In the genomic region with DNA sequence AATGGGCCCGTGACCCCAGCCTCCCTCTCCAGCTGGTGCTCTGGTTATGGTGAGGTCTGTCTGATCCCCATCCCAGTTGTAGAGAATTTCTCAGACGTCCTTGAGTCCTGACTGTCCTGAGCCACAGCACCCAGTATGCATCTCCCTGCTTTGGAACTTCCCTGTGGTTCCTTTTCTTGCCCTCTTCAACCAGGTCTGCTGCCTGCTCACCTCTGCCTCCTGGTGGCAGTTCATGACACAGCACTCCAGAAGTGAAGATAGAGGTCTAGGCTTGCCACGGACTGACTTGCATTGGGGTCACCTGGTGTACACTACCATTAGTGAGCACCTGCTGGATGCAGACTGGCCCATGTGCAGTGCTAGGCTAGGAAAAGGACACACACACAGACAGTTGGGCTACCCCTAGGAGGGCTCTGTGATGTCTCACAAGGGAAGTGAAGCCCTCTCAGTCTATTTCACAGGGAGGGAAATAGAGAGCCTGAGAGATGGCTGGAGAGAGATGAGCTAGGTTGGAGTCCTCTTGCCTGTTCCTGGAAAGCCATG, we compare ENCODE assay signal across 9 mouse cellular contexts. TPM values are rescaled to one million over a fixed set of nuclear protein-coding genes. Genes with fewer than 3 reads are reported as not detected.
DNase-seq lines count a peak whose midpoint lies in the region; ATAC-seq and TF ChIP-seq lines count a peak whose summit lies in the region.
"Had no signal": no experiment of that assay in that cellular context is flagged by ENCODE, and none has a peak within 500 bp of the region (broad histone marks: within the 10 kb centered on the region; RNA-seq: fewer than 3 reads in every experiment).

No protein-coding gene starts in this region.

- no peak overlapping the region for H3K4me3 ChIP-seq in heart, adult 2 months
- H3K4me3 ChIP-seq in C2C12 (ENCODE audit: insufficient read depth, poor library complexity, severe bottlenecking): no peak overlapping the region
- no peak overlapping the region for H3K4me3 ChIP-seq in bone marrow macrophage, adult 2 months (ENCODE audit: insufficient read depth, low read length)
- H3K4me3 ChIP-seq in embryonic facial prominence, embryonic 14.5 days (ENCODE audit: low read depth, low read length): no peak overlapping the region
- no peak overlapping the region for H3K4me3 ChIP-seq in kidney, postnatal 0 days (replicated peaks; ENCODE audit: low read depth, low read length)

- H3K9me3 ChIP-seq in embryonic facial prominence, embryonic 14.5 days (ENCODE audit: control insufficient read depth, low read length): no peaks in the 10 kb centered on the region
- no peaks in the 10 kb centered on the region for H3K9me3 ChIP-seq in kidney, postnatal 0 days (replicated peaks; ENCODE audit: low read length)

- intact Hi-C loops in heart, adult 2 months (cut with DNase I): loop anchor here (1.0 to 5.0 kb wide), 2 partner anchors 123 to 263 kb away; no protein-coding TSS in a partner anchor

- H3ac ChIP-seq in C2C12 (ENCODE audit: control insufficient read depth, insufficient read length, low read depth): no peak overlapping the region

- no peak overlapping the region for H3K4me2 ChIP-seq in embryonic facial prominence, embryonic 14.5 days (ENCODE audit: low read depth, low read length)
- no peak overlapping the region for H3K4me2 ChIP-seq in kidney, postnatal 0 days (ENCODE audit: low read length)

- H3K79me2 ChIP-seq in heart, adult 2 months (replicated peaks; ENCODE audit: control insufficient read depth, insufficient read depth, low read length): no peaks in the 10 kb centered on the region
- no peaks in the 10 kb centered on the region for H3K79me2 ChIP-seq in C2C12 (ENCODE audit: control insufficient read depth, insufficient read depth)

- peak; percentile 83 for TF ChIP-seq CTCF in heart, adult 2 months (IDR thresholded peaks at IDR 0.05)
- TF ChIP-seq CTCF in C2C12 (IDR thresholded peaks at IDR 0.05; ENCODE audit: control insufficient read depth, insufficient read depth, insufficient read length): peak; percentile 15
- peak; percentile 48; the same call in 1 of the 2 replicates for TF ChIP-seq CTCF in bone marrow macrophage, adult 2 months (IDR thresholded peaks at IDR 0.05; ENCODE audit: low read depth, low read length)
- peak; percentile 92 for TF ChIP-seq CTCF in kidney, postnatal 0 days (IDR thresholded peaks at IDR 0.05; ENCODE audit: low read depth)

- no peak for ATAC-seq in embryonic facial prominence, embryonic 14.5 days (ENCODE audit: low read depth)
- no peak for ATAC-seq in kidney, postnatal 0 days (replicated peaks; ENCODE audit: low FRiP score, low read depth)
- ATAC-seq in megakaryocyte progenitor cell, adult 5-6 weeks (replicated peaks; ENCODE audit: poor library complexity): peak; percentile 93

- H3K27me3 ChIP-seq in heart, adult 2 months (ENCODE audit: control insufficient read depth, insufficient read depth, low read length): no peaks in the 10 kb centered on the region
- H3K27me3 ChIP-seq in C2C12 (ENCODE audit: control insufficient read depth, insufficient read depth, insufficient read length): peaks cover 3% of the 10 kb centered on the region
- no peaks in the 10 kb centered on the region for H3K27me3 ChIP-seq in embryonic facial prominence, embryonic 14.5 days (replicated peaks; ENCODE audit: control insufficient read depth, insufficient read depth, low read length)
- H3K27me3 ChIP-seq in kidney, postnatal 0 days (ENCODE audit: insufficient read depth, low read length): no peaks in the 10 kb centered on the region

- H3K9ac ChIP-seq in heart, adult 2 months (ENCODE audit: low read depth, low read length): no peak overlapping the region
- no peak overlapping the region for H3K9ac ChIP-seq in embryonic facial prominence, embryonic 14.5 days (ENCODE audit: low read depth, low read length)
- H3K9ac ChIP-seq in kidney, postnatal 0 days (ENCODE audit: low read depth, low read length): no peak overlapping the region

- 38% methylated on average over 3 of the region's 3 CpGs for WGBS in heart, adult 2 months
- 47% methylated on average over 3 of the region's 3 CpGs for WGBS in embryonic facial prominence, embryonic 14.5 days
- 36% methylated on average over 3 of the region's 3 CpGs for WGBS in kidney, postnatal 0 days

- no peak overlapping the region for H3K27ac ChIP-seq in heart, adult 2 months
- H3K27ac ChIP-seq in bone marrow macrophage, adult 2 months (ENCODE audit: insufficient read depth, low read depth, low read length): no peak overlapping the region
- H3K27ac ChIP-seq in embryonic facial prominence, embryonic 14.5 days (replicated peaks; ENCODE audit: low read depth, low read length): no peak overlapping the region
- H3K27ac ChIP-seq in kidney, postnatal 0 days: no peak overlapping the region

- no peak for TF ChIP-seq POLR2A in heart, adult 2 months (IDR thresholded peaks at IDR 0.05; ENCODE audit: insufficient read depth, low read depth, low read length)
- TF ChIP-seq POLR2A in bone marrow macrophage, adult 2 months (IDR thresholded peaks at IDR 0.05; ENCODE audit: borderline replicate concordance, low read depth, low read length): no peak

- TF ChIP-seq EP300 in heart, adult 2 months (IDR thresholded peaks at IDR 0.05; ENCODE audit: insufficient read depth, low read depth, low read length): no peak

- no peaks in the 10 kb centered on the region for H3K4me1 ChIP-seq in heart, adult 2 months (ENCODE audit: control insufficient read depth, insufficient read depth, low read length)
- no peaks in the 10 kb centered on the region for H3K4me1 ChIP-seq in bone marrow macrophage, adult 2 months (ENCODE audit: control insufficient read depth, insufficient read depth, low read length)
- H3K4me1 ChIP-seq in embryonic facial prominence, embryonic 14.5 days (ENCODE audit: control insufficient read depth, insufficient read depth, low read length): no peaks in the 10 kb centered on the region
- no peaks in the 10 kb centered on the region for H3K4me1 ChIP-seq in kidney, postnatal 0 days (replicated peaks; ENCODE audit: insufficient read depth, low read length)

- H3K36me3 ChIP-seq in heart, adult 2 months (ENCODE audit: control insufficient read depth, insufficient read depth, low read length): no peaks in the 10 kb centered on the region
- H3K36me3 ChIP-seq in C2C12 (ENCODE audit: control insufficient read depth, insufficient read depth): no peaks in the 10 kb centered on the region
- no peaks in the 10 kb centered on the region for H3K36me3 ChIP-seq in embryonic facial prominence, embryonic 14.5 days (ENCODE audit: control insufficient read depth, insufficient read depth, low read length)
- H3K36me3 ChIP-seq in kidney, postnatal 0 days (ENCODE audit: insufficient read depth, low read length): no peaks in the 10 kb centered on the region

- no peaks in the 10 kb centered on the region for H3K79me3 ChIP-seq in C2C12 (ENCODE audit: low read depth)

- peak; percentile 28 to 49 for DNase-seq in heart, adult 2 months
- no peak for DNase-seq in heart, adult 11 months
- peak; percentile 10 for DNase-seq in embryonic facial prominence, embryonic 14.5 days (ENCODE audit: low spot score)
- peak; percentile 60 for DNase-seq in kidney, postnatal 0 days (ENCODE audit: low spot score)
- peak; percentile 49 to 80 for DNase-seq in spleen, postnatal 4 days (ENCODE audit: low spot score in 2 of 2)

RNA-seq across cellular contexts. Expression of gene Bpifb4, which starts 8.1 kb away (rescaled TPM):
- total RNA-seq in heart, adult 2 months (2021): not detected
- not detected in 2 replicates for polyA plus RNA-seq in heart, adult 2 months (2012; rRNA removed)
- 0.04 TPM for polyA plus RNA-seq in C2C12 (2012; fragmentation: generic; extraction: Trizol)
- not detected in 2 replicates for polyA plus RNA-seq in bone marrow macrophage, adult 2 months (2012; ENCODE audit: insufficient read depth, insufficient read length, missing spikeins)
- 0.11 TPM in 1 of 2 replicates, not detected in the other for polyA plus RNA-seq in embryonic facial prominence, embryonic 14.5 days (2014; fragmentation: Nextera tagmentation; extraction: Ambion mirVana)
- polyA plus RNA-seq in kidney, postnatal 0 days (2015; fragmentation: Nextera tagmentation; extraction: Ambion mirVana): not detected in 2 replicates
- not detected in 2 replicates for total RNA-seq in megakaryocyte progenitor cell, adult 5-6 weeks (2015)
- not detected in 2 replicates for total RNA-seq in megakaryocyte progenitor cell, adult 5-6 weeks (2017)
- total RNA-seq: left cerebral cortex, adult 8-10 months had no signal

RNA-seq across cellular contexts. Expression of gene Bpifb3, which starts 11.9 kb away (rescaled TPM):
- total RNA-seq in heart, adult 2 months (2021): not detected
- not detected in 2 replicates for polyA plus RNA-seq in heart, adult 2 months (2012; rRNA removed)
- not detected for polyA plus RNA-seq in C2C12 (2012; fragmentation: generic; extraction: Trizol)
- not detected in 2 replicates for polyA plus RNA-seq in bone marrow macrophage, adult 2 months (2012; ENCODE audit: insufficient read depth, insufficient read length, missing spikeins)
- polyA plus RNA-seq in embryonic facial prominence, embryonic 14.5 days (2014; fragmentation: Nextera tagmentation; extraction: Ambion mirVana): 0.10 TPM in 1 of 2 replicates, not detected in the other
- polyA plus RNA-seq in kidney, postnatal 0 days (2015; fragmentation: Nextera tagmentation; extraction: Ambion mirVana): not detected in 2 replicates
- not detected in 2 replicates for total RNA-seq in megakaryocyte progenitor cell, adult 5-6 weeks (2015)
- total RNA-seq in megakaryocyte progenitor cell, adult 5-6 weeks (2017): not detected in 2 replicates
- total RNA-seq: left cerebral cortex, adult 8-10 months had no signal

RNA-seq across cellular contexts. Expression of gene Bpifb6, which starts 29.8 kb away (rescaled TPM):
- not detected for total RNA-seq in heart, adult 2 months (2021)
- not detected in 2 replicates for polyA plus RNA-seq in heart, adult 2 months (2012; rRNA removed)
- not detected for polyA plus RNA-seq in C2C12 (2012; fragmentation: generic; extraction: Trizol)
- polyA plus RNA-seq in bone marrow macrophage, adult 2 months (2012; ENCODE audit: insufficient read depth, insufficient read length, missing spikeins): not detected in 2 replicates
- polyA plus RNA-seq in embryonic facial prominence, embryonic 14.5 days (2014; fragmentation: Nextera tagmentation; extraction: Ambion mirVana): 0.16 TPM in 1 of 2 replicates, not detected in the other
- not detected in 2 replicates for polyA plus RNA-seq in kidney, postnatal 0 days (2015; fragmentation: Nextera tagmentation; extraction: Ambion mirVana)
- total RNA-seq in megakaryocyte progenitor cell, adult 5-6 weeks (2015): not detected in 2 replicates
- total RNA-seq in megakaryocyte progenitor cell, adult 5-6 weeks (2017): not detected in 2 replicates
- total RNA-seq: left cerebral cortex, adult 8-10 months had no signal

RNA-seq across cellular contexts. Expression of gene Bpifa6, which starts 44.8 kb away (rescaled TPM):
- total RNA-seq in heart, adult 2 months (2021): not detected
- 0.06 TPM in 1 of 2 replicates, not detected in the other for polyA plus RNA-seq in heart, adult 2 months (2012; rRNA removed)
- polyA plus RNA-seq in C2C12 (2012; fragmentation: generic; extraction: Trizol): not detected
- not detected in 2 replicates for polyA plus RNA-seq in bone marrow macrophage, adult 2 months (2012; ENCODE audit: insufficient read depth, insufficient read length, missing spikeins)
- polyA plus RNA-seq in embryonic facial prominence, embryonic 14.5 days (2014; fragmentation: Nextera tagmentation; extraction: Ambion mirVana): 0.13 TPM in 1 of 2 replicates, not detected in the other
- not detected in 2 replicates for polyA plus RNA-seq in kidney, postnatal 0 days (2015; fragmentation: Nextera tagmentation; extraction: Ambion mirVana)
- not detected in 2 replicates for total RNA-seq in megakaryocyte progenitor cell, adult 5-6 weeks (2015)
- not detected in 2 replicates for total RNA-seq in megakaryocyte progenitor cell, adult 5-6 weeks (2017)
- total RNA-seq: left cerebral cortex, adult 8-10 months had no signal

RNA-seq across cellular contexts. Expression of gene Bpifb2, which starts 55.1 kb away (rescaled TPM):
- not detected for total RNA-seq in heart, adult 2 months (2021)
- not detected in 2 replicates for polyA plus RNA-seq in heart, adult 2 months (2012; rRNA removed)
- not detected for polyA plus RNA-seq in C2C12 (2012; fragmentation: generic; extraction: Trizol)
- polyA plus RNA-seq in bone marrow macrophage, adult 2 months (2012; ENCODE audit: insufficient read depth, insufficient read length, missing spikeins): not detected in 2 replicates
- not detected in 2 replicates for polyA plus RNA-seq in embryonic facial prominence, embryonic 14.5 days (2014; fragmentation: Nextera tagmentation; extraction: Ambion mirVana)
- not detected in 2 replicates for polyA plus RNA-seq in kidney, postnatal 0 days (2015; fragmentation: Nextera tagmentation; extraction: Ambion mirVana)
- not detected in 2 replicates for total RNA-seq in megakaryocyte progenitor cell, adult 5-6 weeks (2015)
- total RNA-seq in megakaryocyte progenitor cell, adult 5-6 weeks (2017): not detected in 2 replicates
- total RNA-seq: left cerebral cortex, adult 8-10 months had no signal

Comparison
In these comparisons a context has a peak if more than half of its experiments do, and no peak if none do; other contexts are left out.
1. CTCF ChIP-seq: peak in every context shown above with its lines; median percentile 92 in kidney, postnatal 0 days; 83 in heart, adult 2 months; 48 in bone marrow macrophage, adult 2 months; 15 in C2C12.